Mouse (Mus musculus) hindbrain, embryonic 15.5 days (tissue): ENCODE results near the gene Metap2. TPM values are rescaled to one million over a fixed set of nuclear protein-coding genes. Genes with fewer than 3 reads are reported as not detected.

Experiments
- ATAC-seq: fragments of 200-750 bp; cut with Nextera tagmentation; 2 replicates; pipeline ENCODE4 v1.8.0; 2017; ENCODE audit warnings: low read depth, moderate number of reproducible peaks, moderate TSS enrichment; ENCODE audit not compliant: low FRiP score
- H3K27ac ChIP-seq: fragments of 300-500 bp; sonication (generic); replicated peaks from 2 replicates; pipeline ENCODE4 v1.5.1; 2015; ENCODE audit warnings: mild to moderate bottlenecking, inconsistent platforms
- H3K27me3 ChIP-seq: fragments of 300-500 bp; sonication (generic); 2 replicates; pipeline ENCODE4 v1.6.1; 2015; ENCODE audit warnings: control low read depth, inconsistent platforms
- H3K36me3 ChIP-seq: fragments of 300-500 bp; sonication (generic); 2 replicates; pipeline ENCODE4 v1.6.1; 2015; ENCODE audit warnings: control low read depth, inconsistent platforms
- H3K4me1 ChIP-seq: fragments of 300-500 bp; sonication (generic); replicated peaks from 2 replicates; pipeline ENCODE4 v1.6.1; 2015; ENCODE audit warnings: control low read depth, inconsistent platforms
- H3K4me2 ChIP-seq: fragments of 300-500 bp; sonication (generic); 2 replicates; pipeline ENCODE4 v1.6.1; 2015; ENCODE audit warnings: moderate library complexity, mild to moderate bottlenecking, inconsistent platforms
- H3K4me3 ChIP-seq: fragments of 300-500 bp; sonication (generic); 2 replicates; pipeline ENCODE4 v1.5.1; 2015; ENCODE audit warnings: mild to moderate bottlenecking, inconsistent platforms
- H3K9ac ChIP-seq: fragments of 300-500 bp; sonication (generic); 2 replicates; pipeline ENCODE4 v1.6.1; 2015; ENCODE audit warnings: inconsistent platforms
- H3K9me3 ChIP-seq: fragments of 300-500 bp; sonication (generic); 2 replicates; pipeline ENCODE4 v1.6.1; 2016; ENCODE audit warnings: control low read depth, inconsistent platforms
- WGBS: fragments of 180-500 bp; shearing (Covaris S2); methylation state at CpG from one replicate; pipeline ENCODE4 v1.1.7; 2015; 5-methylcytosine and 5-hydroxymethylcytosine counted together
- polyA plus RNA-seq: library from polyadenylated mRNA; unstranded; fragments of >200 nt; fragmentation: Nextera tagmentation; extraction: Ambion mirVana; gene quantifications from 2 replicates; pipeline ENCODE4 v1.2.1, GENCODE M21; 2015

Gene Metap2
- polyA plus RNA-seq, 1 experiment from 2014 or later: 156 TPM

GRCm38 (mm10) chr10:93909015-93909414 is 12.1 kb upstream of the Metap2 start:
- WGBS: 100% methylated on average over 1 of the region's 1 CpGs
- H3K9me3 ChIP-seq: no peaks in the 10 kb centered on the region
- ATAC-seq: no peak
- H3K27ac ChIP-seq: no peak overlapping the region
- no peaks in the 10 kb centered on the region for H3K27me3 ChIP-seq
- H3K4me3 ChIP-seq: no peak overlapping the region
- H3K4me2 ChIP-seq: no peak overlapping the region
- H3K9ac ChIP-seq: no peak overlapping the region
- H3K4me1 ChIP-seq: no peaks in the 10 kb centered on the region
- H3K36me3 ChIP-seq: no peaks in the 10 kb centered on the region

- Histone ChIP-seq H3K9ac (no peak overlapping the region), H3K27me3 (no peaks in the 10 kb centered on the region), H3K4me3 (no peak overlapping the region), H3K4me2 (no peak overlapping the region), H3K36me3 (no peaks in the 10 kb centered on the region), H3K9me3 (no peaks in the 10 kb centered on the region), H3K4me1 (no peaks in the 10 kb centered on the region), H3K27ac (no peak overlapping the region)
- ATAC-seq: no peak
- WGBS: 94% methylated on average over 7 of the region's 7 CpGs
Observed at GRCm38 (mm10) chr10:93908540-93908939, 11.6 kb upstream of the Metap2 start.

GRCm38 (mm10) chr10:93907376-93907775 is 10.5 kb upstream of the Metap2 start:
- no peak overlapping the region for H3K4me2 ChIP-seq
- no peak for ATAC-seq
- no peak overlapping the region for H3K4me3 ChIP-seq
- no peaks in the 10 kb centered on the region for H3K27me3 ChIP-seq
- no peaks in the 10 kb centered on the region for H3K9me3 ChIP-seq
- no peaks in the 10 kb centered on the region for H3K36me3 ChIP-seq
- WGBS: 78% methylated on average over 10 of the region's 10 CpGs
- H3K9ac ChIP-seq: no peak overlapping the region
- no peaks in the 10 kb centered on the region for H3K4me1 ChIP-seq
- no peak overlapping the region for H3K27ac ChIP-seq

- 90% methylated on average over 11 of the region's 11 CpGs for WGBS
Observed at GRCm38 (mm10) chr10:93899907-93900306, 3.0 kb upstream of the Metap2 start.

GRCm38 (mm10) chr10:93899303-93899702 is 2.4 kb upstream of the Metap2 start:
- Histone ChIP-seq H3K27ac (no peak overlapping the region), H3K36me3 (no peaks in the 10 kb centered on the region), H3K4me2 (no peak overlapping the region), H3K27me3 (no peaks in the 10 kb centered on the region), H3K9ac (no peak overlapping the region), H3K4me1 (no peaks in the 10 kb centered on the region), H3K9me3 (no peaks in the 10 kb centered on the region), H3K4me3 (no peak overlapping the region)
- WGBS: 42% methylated on average over 2 of the region's 2 CpGs
- ATAC-seq: no peak

More at GRCm38 (mm10) chr10:93899907-93900306, 3.0 kb upstream of the Metap2 start:
- Histone ChIP-seq H3K9me3 (no peaks in the 10 kb centered on the region), H3K4me3 (no peak overlapping the region), H3K36me3 (no peaks in the 10 kb centered on the region), H3K9ac (no peak overlapping the region), H3K27me3 (no peaks in the 10 kb centered on the region), H3K4me2 (no peak overlapping the region), H3K27ac (no peak overlapping the region), H3K4me1 (no peaks in the 10 kb centered on the region)
- ATAC-seq: no peak

GRCm38 (mm10) chr10:93892551-93892950 is 4.3 kb downstream of the Metap2 start:
- H3K4me1 ChIP-seq: peaks cover 17% of the 10 kb centered on the region
- H3K4me2 ChIP-seq: no peak overlapping the region
- H3K27me3 ChIP-seq: no peaks in the 10 kb centered on the region
- no peak overlapping the region for H3K4me3 ChIP-seq
- H3K9ac ChIP-seq: no peak overlapping the region
- no peak for ATAC-seq
- WGBS: 93% methylated on average over 4 of the region's 4 CpGs
- H3K36me3 ChIP-seq: no peaks in the 10 kb centered on the region
- H3K9me3 ChIP-seq: no peaks in the 10 kb centered on the region
- no peak overlapping the region for H3K27ac ChIP-seq

GRCm38 (mm10) chr10:93891031-93891430 is 5.9 kb downstream of the Metap2 start:
- no peak overlapping the region for H3K4me2 ChIP-seq
- no peak for ATAC-seq
- peaks cover 18% of the 10 kb centered on the region for H3K4me1 ChIP-seq
- peaks cover 8% of the 10 kb centered on the region for H3K36me3 ChIP-seq
- WGBS: 93% methylated on average over 1 of the region's 1 CpGs
- H3K9ac ChIP-seq: no peak overlapping the region
- H3K4me3 ChIP-seq: no peak overlapping the region
- no peaks in the 10 kb centered on the region for H3K9me3 ChIP-seq
- H3K27ac ChIP-seq: no peak overlapping the region
- H3K27me3 ChIP-seq: no peaks in the 10 kb centered on the region

GRCm38 (mm10) chr10:93890565-93890964 is 6.3 kb downstream of the Metap2 start:
- 0 out of 2 replicates have a peak overlapping the region, but pooled peaks have one; percentile 96 for H3K9ac ChIP-seq
- H3K27ac ChIP-seq: peak overlapping the region; percentile 91
- H3K9me3 ChIP-seq: no peaks in the 10 kb centered on the region
- 68% methylated on average over 4 of the region's 4 CpGs for WGBS
- no peak for ATAC-seq
- H3K4me2 ChIP-seq: peak overlapping the region; percentile 77
- peak overlapping the region; percentile 84 for H3K4me3 ChIP-seq
- no peaks in the 10 kb centered on the region for H3K27me3 ChIP-seq
- peaks cover 18% of the 10 kb centered on the region for H3K4me1 ChIP-seq
- peaks cover 12% of the 10 kb centered on the region for H3K36me3 ChIP-seq

GRCm38 (mm10) chr10:93889976-93890375 is 6.9 kb downstream of the Metap2 start:
- peaks cover 16% of the 10 kb centered on the region for H3K36me3 ChIP-seq
- peak overlapping the region; percentile 91 for H3K27ac ChIP-seq
- H3K4me1 ChIP-seq: peaks cover 18% of the 10 kb centered on the region
- H3K9ac ChIP-seq: peak overlapping the region; percentile 96
- H3K9me3 ChIP-seq: no peaks in the 10 kb centered on the region
- WGBS: under 1% methylated on average over 22 of the region's 22 CpGs
- H3K4me2 ChIP-seq: peak overlapping the region; percentile 77
- peak overlapping the region; percentile 84 for H3K4me3 ChIP-seq
- no peak for ATAC-seq
- H3K27me3 ChIP-seq: no peaks in the 10 kb centered on the region

GRCm38 (mm10) chr10:93889579-93889950 is 7.3 kb downstream of the Metap2 start:
- H3K9ac ChIP-seq: peak overlapping the region; percentile 96
- peak; percentile 99 for ATAC-seq
- no peaks in the 10 kb centered on the region for H3K27me3 ChIP-seq
- H3K4me2 ChIP-seq: peak overlapping the region; percentile 77
- WGBS: under 1% methylated on average over 22 of the region's 30 CpGs
- H3K4me1 ChIP-seq: peaks cover 18% of the 10 kb centered on the region
- H3K27ac ChIP-seq: peak overlapping the region; percentile 91
- H3K36me3 ChIP-seq: peaks cover 20% of the 10 kb centered on the region
- H3K9me3 ChIP-seq: no peaks in the 10 kb centered on the region
- H3K4me3 ChIP-seq: peak overlapping the region; percentile 84

- no peaks in the 10 kb centered on the region for H3K9me3 ChIP-seq
- WGBS: under 1% methylated on average over 38 of the region's 38 CpGs
- peak overlapping the region; percentile 84 for H3K4me3 ChIP-seq
- peak overlapping the region; percentile 77 for H3K4me2 ChIP-seq
- H3K36me3 ChIP-seq: peaks cover 26% of the 10 kb centered on the region
- H3K4me1 ChIP-seq: peaks cover 18% of the 10 kb centered on the region
- ATAC-seq: peak; percentile 74
- H3K27ac ChIP-seq: peak overlapping the region; percentile 91
- H3K27me3 ChIP-seq: no peaks in the 10 kb centered on the region
- peak overlapping the region; percentile 96 for H3K9ac ChIP-seq
Observed at GRCm38 (mm10) chr10:93888935-93889578, 7.8 kb downstream of the Metap2 start.

GRCm38 (mm10) chr10:93888590-93888934 is 8.3 kb downstream of the Metap2 start:
- Histone ChIP-seq H3K4me3 (peak overlapping the region; percentile 84), H3K27ac (peak overlapping the region; percentile 91), H3K9me3 (no peaks in the 10 kb centered on the region), H3K4me2 (peak overlapping the region; percentile 77), H3K27me3 (no peaks in the 10 kb centered on the region), H3K9ac (peak overlapping the region; percentile 96), H3K36me3 (peaks cover 27% of the 10 kb centered on the region), H3K4me1 (peaks cover 18% of the 10 kb centered on the region)
- WGBS: 14% methylated on average over 10 of the region's 10 CpGs
- ATAC-seq: no peak
